Mouse (Mus musculus) heart, adult 8-10 months (tissue): ENCODE results near the gene Rab12. TPM values are rescaled to one million over a fixed set of nuclear protein-coding genes. Genes with fewer than 3 reads are reported as not detected.
"Not testable (repeated sequence)": the region's sequence is repeated elsewhere in the genome, so short reads cannot be mapped to it uniquely, and the experiment has no call there.

ENCODE experiments used
- DNase-seq: peaks from one replicate; pipeline ENCODE4 v3.0.0; 2022; ENCODE audit warnings: low spot score
- total RNA-seq, 4 experiments: library from RNA; stranded (reverse); gene quantifications; 2 replicates each; pipeline ENCODE4 v1.2.4; 2022

The Rab12 gene
- 100 to 1,000 TPM; 219 to 237 (median 230) TPM for total RNA-seq

DNA sequence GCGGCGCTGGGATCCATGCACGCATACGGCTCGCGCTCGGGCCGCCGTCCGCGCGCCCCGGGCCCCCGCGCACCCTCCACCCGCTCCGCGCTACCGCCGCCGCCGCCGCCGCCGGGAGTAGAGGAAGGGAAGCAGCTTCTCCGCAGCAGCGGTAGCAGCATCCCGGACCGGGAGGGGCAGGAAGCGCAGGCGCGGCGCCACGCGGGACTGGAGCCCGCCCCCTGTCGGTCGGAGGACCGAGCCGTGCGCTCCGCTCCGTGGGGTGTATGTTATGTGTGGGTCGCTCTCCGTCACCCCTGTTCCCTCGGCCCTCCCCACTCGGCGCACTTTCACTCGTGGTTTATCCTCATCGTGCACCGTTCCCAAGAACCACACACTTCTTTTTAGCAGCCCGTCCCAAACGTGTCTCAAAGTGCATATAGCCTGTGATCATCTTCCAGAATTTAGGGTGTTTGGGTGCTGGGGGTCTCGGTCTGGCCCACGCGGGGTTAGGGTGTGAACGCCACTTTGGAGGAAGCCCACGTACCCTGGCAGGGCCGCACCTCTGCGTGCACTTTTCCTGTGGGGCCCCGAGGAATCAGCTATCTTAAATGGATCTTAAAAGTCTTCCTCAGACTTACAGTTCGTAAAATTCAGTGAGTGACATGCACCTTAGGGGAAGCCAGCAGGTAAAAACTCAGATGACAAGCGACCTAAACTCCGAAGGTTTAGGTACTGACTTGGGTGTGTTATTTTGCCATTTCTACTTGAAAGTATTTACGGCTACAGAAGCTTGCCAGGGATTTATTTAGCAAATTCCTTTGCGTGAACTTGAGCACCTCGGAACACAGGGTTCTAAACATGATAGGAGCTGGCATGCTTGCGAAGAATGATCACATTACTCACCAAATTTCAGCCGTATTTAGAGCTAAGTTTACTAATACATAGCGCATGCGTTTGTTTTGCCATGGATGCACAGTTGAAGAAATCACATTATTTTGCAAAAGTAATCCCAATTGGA is at the start of gene Rab12:
TSS of gene Rab12 (minus strand) at position 176 of the 1,000 bp plus-strand sequence.
- peak; percentile 82 for DNase-seq

DNA sequence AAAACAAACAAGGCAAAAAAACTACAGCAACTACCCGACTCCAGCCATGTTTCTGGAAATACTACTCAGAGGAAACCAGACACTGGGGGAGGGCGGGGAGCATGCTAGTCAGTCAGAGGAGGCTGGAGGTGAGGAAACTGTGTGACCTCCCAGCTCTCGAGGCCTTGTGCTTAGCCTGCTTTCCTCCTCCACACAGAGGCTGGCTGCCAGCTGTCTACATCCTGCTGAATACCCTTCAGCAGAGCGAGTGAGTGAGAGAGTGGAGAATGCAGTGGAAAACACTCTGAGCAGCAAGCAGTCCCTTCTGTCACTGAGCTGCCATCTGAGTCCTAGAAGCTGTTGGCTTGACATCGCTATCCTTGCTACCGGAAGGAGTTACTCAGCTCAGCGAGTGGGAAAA is 44.7 kb upstream of the Rab12 start:
- DNase-seq = no peak

DNA sequence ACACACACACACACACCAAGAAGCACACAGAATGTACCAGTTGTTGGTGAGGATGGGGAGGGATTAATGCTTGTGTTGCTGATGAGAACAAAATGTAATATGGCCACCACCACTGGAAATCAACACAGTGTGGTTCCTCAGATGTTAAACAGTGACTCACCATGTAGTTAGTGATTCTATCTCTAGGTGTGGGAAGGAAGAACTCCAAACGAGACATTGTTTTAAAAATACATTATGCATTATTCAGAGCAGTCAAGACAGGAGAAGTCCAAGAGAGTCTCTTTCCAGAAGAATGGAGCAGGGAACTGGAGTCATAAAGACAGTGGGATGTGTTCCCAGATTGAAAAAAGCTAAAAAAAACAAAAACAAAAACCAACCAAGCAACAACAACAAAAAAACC is 44.0 kb upstream of the Rab12 start:
- DNase-seq = no peak

DNA sequence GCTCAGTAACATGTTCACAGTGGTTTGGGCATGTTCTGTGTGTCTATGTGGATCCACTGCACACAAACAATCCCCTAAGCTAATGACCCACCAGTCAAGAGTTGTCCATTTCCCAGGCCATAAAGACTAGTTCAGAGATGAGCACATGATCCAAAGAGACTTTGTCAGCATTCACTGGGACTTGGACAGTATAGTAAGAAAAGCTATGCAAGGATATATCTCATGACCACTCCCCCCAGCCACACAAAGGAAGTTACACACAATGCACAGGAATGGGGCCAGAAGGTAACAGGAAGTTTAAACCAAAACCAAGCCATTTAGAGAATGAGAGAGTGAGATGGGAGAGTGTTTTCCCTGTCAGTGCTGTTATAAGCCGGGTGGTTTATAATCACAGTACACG is 41.9 kb upstream of the Rab12 start:
- peak; percentile 11 for DNase-seq

DNA sequence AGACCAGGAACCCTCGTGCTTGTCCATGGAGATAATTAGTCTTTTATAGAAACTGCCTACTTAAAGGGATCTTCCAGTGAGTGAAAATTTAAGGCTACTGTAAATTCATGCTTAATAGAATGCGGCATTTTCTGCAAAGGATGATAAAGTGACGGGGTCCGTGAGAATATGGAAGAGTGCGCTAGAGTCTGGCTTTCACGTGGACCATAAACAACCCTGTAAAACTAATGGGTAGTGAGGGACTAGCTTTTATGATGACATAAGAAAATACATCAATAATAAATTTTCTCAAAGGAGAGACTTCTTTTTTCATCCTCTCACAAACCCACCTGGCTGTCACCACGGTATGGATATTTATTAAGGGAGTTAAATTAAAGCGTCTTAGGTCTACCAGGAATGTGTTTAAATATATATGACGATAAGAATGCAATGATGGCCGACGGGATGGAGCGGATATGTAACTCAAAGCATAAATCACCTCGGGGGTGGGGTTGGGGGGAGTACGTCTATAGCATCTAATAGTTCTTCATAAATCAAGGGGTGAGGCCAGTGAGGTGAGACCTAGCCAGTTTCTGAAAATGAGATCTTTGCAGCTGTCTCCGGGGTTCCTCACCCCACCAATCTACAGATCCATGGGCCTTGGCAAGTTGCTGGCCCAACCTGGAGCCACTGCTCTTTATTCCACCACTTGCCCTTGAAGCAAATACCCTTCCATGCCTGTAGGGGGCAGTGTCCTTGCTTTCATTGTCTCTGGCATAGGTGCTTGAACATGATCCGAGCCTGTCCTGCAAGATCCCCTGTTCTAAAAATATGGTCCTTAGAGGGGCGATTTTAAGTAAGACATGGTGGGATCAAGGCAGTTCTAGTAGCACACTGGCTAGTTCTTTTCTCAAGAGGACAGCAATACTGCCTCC is 39.1 kb upstream of the Rab12 start:
- DNase-seq = no peak

DNA sequence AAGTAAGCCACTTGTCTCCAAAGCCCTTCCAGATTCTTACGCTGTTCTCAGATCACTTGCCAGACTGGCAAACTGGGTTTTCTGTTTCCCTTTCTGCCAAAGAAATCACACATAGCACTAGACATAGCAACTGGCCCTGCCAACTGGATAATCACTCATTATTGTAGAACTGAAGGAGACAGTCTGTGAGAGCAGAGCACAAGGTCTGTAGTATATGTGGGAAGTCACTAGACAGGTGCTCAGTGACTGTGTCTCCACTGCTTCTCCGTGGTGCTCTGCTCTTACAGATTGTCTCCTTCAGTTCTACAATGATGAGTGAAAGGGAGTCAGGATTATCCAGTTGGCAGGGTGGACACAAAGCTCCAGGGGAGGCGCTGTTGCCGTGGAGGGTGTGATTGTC is 33.2 kb upstream of the Rab12 start:
- DNase-seq = no peak

DNA sequence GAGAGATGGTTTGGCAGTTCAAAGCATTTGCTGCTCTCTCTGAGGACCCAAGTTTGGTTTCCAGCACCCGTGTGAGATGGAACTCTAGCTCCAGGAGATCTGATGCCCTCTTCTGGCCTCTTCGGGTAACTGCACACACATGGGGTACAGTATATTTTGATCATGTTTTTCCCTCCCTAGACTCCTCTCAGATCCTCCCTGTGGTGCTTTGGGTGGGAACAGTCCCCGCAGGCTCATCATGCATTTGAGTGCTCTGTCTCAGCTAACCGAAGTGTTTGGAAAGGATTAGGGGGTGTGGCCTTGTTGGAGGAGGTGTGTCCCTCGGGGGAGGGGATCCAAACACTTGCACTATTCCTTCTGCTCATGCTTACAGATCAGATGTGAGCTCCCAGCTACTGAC is 31.0 kb upstream of the Rab12 start:
- DNase-seq = no peak

DNA sequence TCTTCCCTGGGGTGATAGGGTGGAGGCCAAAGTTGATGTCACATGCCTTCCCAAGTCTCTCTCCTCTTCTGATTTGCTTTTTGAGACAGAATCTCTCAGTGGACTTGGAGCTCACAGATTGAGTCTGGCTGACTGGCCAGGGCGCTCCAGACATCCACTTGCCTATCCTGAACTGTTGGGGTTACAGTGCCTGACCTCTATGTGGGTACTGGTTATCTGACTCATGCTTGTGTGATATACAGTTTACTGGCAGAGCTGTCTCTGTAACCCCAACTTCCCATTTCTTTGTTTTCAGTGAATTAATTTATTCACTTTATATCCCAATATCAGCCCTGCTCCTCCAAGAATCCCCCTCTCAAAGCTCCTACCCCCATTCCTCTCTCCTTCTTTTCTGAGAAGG is 12.8 kb upstream of the Rab12 start:
- DNase-seq = no peak

DNA sequence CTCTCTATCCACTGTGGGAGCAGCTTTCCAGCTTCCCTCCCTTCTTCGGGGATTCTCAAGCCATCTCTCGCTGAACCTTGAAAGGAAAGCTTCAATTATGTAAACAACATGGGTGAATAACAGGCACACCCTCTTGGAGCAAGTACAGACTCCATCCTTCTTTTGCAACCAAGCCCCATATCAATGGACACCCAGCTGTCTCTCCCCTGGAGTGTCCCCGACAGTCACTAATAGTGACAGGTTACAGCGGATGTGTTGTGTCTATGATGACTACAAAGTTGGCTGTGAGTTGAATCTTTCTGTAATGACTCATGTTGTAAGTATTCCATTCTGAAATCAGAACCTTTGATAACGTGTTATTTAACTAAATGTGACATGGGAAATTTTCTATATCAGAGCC is 3.9 kb upstream of the Rab12 start:
- DNase-seq = no peak

DNA sequence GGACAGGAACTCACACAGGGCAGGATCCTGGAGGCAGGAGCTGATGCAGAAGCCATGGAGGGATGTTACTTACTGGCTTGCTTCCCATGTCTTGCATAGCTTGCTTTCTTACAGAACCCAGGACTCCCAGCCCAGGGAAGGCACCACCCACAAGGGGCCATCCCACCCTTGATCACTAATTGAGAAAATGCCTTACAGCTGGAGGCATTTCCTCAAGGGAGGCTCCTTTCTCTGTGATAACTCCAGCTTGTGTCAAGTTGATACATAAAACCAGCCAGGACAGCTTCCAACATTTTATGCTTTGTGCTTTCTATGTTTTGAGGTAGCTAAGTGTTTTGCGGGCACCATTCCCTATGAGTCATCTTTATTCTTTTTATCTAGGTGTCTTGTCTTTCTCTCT is 3.1 kb upstream of the Rab12 start:
- DNase-seq = not testable (repeated sequence)

DNA sequence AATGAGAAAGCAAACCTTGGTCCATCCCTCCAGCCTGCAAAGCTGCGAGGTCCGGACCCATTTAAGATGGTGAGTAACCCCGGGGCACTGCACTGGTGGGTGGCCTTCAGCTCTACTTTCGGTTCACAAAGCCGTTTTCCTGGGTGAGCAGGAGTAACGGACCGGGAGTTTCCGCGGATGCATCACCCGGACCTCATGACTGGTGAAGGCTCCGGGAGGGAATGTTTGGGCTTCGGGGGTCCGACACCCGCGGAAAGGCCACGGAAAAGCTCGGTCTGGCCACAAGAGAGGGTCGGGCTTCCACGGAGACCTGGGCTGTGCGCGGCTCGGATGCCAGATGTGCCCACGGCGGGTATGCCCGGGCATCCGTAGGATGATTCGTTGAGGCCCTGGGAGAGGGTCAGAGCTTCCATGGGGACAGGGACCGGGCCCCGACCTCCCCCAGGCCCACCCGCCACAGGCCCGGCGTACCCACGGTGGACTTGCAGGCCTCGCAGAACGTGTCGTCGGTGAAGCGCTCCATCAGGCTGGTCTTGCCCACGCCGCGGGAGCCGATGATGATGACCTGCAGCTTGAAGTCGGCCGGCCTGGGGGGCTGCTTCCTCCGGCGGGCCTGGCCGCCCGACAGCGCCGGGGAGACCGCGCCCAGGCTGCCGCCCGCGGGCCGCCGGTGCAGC is 514 bp downstream of the Rab12 start:
- DNase-seq = no peak

DNA sequence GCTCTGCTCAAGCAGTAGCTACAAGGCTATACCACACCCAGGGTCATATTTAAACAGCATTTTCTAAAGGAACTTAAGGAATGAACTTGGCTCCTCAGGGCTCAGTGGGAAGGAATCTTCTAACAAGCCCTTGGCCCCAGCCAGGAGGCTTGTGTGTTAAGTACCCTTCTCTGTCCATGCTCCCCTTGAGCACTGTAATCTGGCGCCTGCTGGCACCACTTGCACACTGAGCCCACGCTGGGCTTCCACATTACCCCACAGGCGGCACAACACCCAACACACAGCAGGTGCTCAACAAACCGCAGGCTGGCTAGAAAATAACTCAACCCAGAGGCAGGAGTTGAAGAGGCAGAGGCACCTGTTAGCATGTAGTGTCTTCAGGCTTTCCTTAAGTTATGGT is 2.6 kb downstream of the Rab12 start:
- no peak for DNase-seq

DNA sequence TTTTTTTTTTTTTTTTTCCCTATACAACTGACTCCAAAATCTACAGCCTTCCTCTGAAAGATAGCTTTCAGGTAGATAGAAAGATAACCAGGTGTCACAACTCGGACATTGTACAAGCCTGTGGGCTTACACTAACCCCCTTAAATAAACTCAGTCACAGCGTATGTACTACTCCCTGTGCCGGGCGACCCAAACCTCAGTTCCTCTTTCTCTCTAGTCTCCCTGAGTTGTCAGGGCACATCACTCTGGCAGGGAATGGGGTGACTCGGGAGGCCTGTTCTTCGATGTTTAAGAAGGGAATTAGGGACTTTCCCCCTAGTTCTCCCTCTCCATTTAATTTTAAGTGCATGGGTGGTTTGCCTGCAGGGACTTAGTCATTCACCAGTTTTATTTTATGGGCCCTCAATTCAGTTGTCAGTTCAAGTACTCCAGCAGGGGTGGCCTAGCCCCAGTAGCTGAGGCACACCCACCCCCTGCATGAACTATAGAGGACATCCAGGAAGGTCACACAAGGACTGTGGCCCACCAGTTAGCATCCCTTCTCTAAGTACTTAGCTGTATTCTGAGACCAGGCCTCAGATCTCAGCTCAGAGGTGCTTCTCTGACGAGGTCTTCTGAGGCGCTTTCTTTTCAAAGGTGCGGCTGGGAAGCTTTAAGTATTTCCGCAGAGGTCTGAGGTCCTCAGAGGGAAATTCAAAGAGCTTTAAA is 5.1 kb downstream of the Rab12 start:
- DNase-seq = no peak

DNA sequence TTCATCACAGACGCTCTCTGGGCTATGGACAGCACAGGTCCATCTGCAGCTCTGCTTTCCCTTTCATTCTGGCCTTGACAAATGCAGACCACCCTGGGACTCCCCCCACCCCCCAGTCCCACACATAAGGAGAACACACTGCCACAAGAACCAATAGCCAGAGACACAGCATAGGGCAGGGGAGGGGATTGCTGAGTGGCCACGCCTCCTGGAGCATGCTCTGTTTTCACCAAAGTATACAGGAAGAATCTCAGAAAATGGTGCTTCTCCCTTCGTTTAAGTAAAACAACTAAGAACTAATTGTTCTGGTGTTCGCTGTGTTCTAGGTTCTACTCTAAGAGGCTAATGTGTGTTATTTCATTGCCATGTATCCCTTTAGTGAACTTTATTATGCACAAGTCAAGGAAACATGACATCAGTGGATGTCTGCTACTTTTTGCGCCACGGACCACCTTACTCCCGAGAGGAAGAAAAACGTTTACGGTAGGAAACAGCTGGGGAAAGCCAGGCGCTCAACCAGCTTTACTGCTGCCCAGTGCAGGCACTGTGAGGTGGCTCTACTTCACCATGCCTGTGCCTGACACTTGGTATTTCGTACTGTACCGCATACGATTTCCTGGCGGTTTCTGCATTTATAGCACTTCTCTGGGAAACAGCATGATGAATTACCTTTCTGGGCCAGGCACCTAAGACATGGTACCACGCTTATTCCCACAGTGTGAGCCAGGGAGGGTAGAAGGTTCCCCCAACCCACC is 7.2 kb downstream of the Rab12 start:
- DNase-seq = no peak

DNA sequence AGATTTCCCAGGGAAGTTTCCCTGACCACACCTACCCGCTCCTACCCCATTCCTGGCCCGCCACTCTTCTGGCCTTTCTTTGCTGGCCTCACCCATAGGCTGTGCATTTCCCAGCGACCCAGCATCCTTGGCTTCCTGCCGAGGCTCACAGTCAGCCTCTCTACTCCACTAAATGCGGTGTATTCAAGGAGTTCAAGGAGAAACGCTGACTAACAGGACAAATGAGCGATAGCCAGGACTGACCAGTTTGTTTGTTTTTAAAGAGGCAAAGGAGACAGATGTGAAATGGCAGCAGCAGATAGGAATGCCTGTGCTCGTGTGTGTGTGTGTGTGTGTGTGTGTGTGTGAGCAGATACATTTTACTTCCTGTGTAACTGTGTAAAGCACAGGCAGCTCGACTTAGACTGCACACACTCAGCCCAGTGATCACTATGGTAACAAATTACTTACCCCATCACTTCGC is 9.3 kb downstream of the Rab12 start:
- peak; percentile 37 for DNase-seq

DNA sequence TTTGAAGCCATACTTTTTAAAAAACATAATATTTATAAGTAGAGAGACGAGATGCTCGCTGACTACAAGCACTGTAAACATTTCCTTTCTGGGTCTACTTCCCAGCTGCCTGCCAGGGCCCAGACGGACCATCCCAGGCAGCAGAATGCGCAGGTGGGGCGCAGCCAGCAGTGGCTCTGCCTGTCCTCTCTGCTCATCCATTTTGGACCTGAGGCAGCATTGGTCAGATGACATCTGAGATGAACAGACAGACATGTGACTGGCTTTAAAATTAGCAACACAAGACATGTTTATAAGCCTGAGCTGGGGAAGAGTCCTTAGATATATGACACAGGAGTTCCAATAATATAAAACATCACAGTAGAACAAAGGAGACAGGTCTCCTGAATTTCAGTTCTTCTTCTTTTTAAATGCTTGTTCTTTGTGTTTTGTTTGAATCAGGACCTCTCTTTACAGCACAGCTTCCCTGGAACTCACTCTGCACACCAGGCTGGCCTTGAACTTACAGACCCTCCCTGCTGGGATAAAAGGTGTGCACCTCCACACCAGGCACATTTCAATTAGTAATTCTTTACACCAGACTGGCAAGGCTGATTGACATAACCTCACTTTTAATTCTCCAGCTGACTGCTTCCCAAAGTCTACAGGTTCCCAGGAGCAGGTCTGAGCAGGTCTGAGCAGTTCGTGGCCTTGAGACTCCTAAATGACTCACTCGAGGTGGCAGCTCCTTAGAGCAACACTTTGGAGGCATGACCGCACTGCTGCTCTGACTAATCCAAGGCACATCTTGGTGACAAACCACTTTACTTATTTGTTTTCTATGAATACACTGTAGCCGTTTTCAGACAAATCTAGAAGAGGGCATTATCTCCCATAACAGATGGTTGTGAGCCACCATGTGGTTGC is 12.2 kb downstream of the Rab12 start:
- DNase-seq = peak; percentile 35

DNA sequence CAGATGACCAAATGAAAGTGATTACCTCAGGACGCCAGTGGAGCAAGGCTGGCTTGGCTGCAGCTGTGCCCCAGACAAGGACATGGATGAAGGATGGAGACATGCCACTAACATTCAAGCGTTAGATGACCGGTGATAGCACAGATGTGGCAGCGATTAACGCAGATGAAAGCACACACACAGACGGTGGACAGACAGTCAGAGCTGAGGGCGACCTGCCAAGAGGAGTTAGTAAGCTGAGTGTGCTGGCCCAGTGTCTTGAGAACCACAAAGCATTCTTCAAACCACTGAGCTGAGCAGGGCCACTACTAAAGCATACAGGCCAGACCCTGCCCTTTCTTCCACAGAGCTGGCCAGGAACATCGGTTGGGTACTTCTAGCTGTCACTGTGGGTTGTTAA is 14.6 kb downstream of the Rab12 start:
- no peak for DNase-seq

DNA sequence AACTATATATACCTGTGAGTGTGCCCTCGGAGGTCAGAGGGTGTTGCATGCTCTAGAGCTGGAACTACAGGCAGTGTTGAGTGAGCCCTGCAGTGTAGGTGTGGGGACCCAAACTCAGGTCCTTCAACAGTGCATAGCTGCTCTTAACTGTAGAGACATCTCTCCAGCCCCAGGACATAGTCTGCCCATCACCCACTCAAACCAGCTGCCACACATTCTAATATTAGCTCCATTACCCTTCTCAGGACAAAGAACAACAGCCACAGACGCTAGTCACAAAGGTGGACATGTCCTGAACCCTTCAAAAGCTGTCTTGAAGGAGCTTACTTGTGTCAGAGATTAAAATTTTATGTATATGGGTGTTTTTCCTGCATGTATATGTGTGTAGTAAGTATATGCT is 15.3 kb downstream of the Rab12 start:
- peak; percentile 19 for DNase-seq

DNA sequence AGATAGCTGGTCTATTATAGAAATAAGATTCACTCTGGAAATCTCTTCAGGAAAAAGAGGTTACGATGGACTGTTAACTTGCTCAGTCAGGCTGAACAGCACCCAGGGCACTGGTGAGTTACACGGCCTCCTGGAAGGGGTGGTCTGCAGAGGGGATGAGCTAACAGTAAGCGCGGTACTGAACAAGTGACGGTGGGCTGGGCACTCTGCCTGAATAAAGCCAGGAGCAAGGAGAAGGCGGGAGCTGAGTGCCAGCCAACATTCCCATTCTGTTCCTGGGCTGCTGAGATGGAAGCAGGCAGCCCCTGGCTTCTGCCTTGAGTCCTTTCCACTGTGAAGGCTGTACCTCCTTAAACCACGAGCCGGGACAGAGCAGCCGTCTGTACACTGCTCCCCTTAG is 16.1 kb downstream of the Rab12 start:
- DNase-seq = no peak
